Mouse (Mus musculus): ENCODE data around the gene Ldhc. TPM values are rescaled to one million over a fixed set of nuclear protein-coding genes. Genes with fewer than 3 reads are reported as not detected.

Gene Ldhc
- polyA plus RNA-seq, 1 experiment from 2014 or later, result not detected

DNA sequence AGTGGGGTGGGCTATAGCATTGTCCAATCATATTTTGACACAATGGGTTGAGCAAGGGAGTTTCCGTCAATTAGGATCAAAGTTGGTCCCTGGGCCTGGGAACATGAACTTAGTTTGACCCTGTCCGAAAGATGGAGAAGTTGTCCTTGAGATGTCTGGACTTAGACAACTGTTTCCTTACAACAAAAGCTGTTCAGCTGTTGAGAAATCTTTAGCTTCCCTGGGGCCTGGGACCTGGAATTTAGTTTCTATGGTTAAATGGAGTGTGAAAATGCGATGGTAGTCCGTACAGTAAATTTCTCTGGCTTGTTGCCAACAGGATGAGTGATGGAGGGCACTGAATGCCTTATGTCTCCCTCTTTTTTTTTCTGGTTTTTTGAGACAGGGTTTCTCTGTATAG lies 61.1 kb downstream of the Ldhc start:
- Histone ChIP-seq H3K4me1 (replicated peaks; ENCODE audit: control insufficient read depth, insufficient read depth) (no peaks in the 10 kb centered on the region; the same call in none of the 2 replicates), H3K9ac (ENCODE audit: low read length) (no peak overlapping the region), H3K27me3 (ENCODE audit: control insufficient read depth, insufficient read depth, low read length) (no peaks in the 10 kb centered on the region), H3K9me3 (ENCODE audit: control insufficient read depth, low read length) (no peaks in the 10 kb centered on the region), H3K36me3 (ENCODE audit: control insufficient read depth, insufficient read depth, low read length) (no peaks in the 10 kb centered on the region), H3K4me2 (replicated peaks; ENCODE audit: low read depth) (no peak overlapping the region), H3K27ac (replicated peaks) (no peak overlapping the region), H3K4me3 (ENCODE audit: low read depth, low read length) (no peak overlapping the region)
- ATAC-seq (ENCODE audit: low FRiP score, low TSS enrichment) (no peak), DNase-seq (ENCODE audit: low spot score) (no peak)
- TF ChIP-seq CTCF (IDR thresholded peaks at IDR 0.05; ENCODE audit: low read depth), result no peak
- TF ChIP-seq EP300 (optimal IDR thresholded peaks at IDR 0.05), result no peak
- 60% methylated on average over 4 of the region's 4 CpGs for WGBS

Other genes starting within 250 kb of the Ldhc start
- gene Sergef, start 221.4 kb upstream of the Ldhc start, polyA plus RNA-seq (2015; fragmentation: Nextera tagmentation; extraction: Ambion mirVana), result 10.8 and 11.4 TPM in 2 replicates
- 0.48 and 0.79 TPM in 2 replicates for gene Tph1, start 188.7 kb upstream of the Ldhc start, polyA plus RNA-seq (2015; fragmentation: Nextera tagmentation; extraction: Ambion mirVana)
- 10.4 and 11.2 TPM in 2 replicates for gene Saal1, start 150.5 kb upstream of the Ldhc start, polyA plus RNA-seq (2015; fragmentation: Nextera tagmentation; extraction: Ambion mirVana)
- 0.34 TPM in 1 of 2 replicates, not detected in the other for gene Saa3, start 145.5 kb upstream of the Ldhc start, polyA plus RNA-seq (2015; fragmentation: Nextera tagmentation; extraction: Ambion mirVana)
- gene Saa4, start 128.6 kb upstream of the Ldhc start, polyA plus RNA-seq (2015; fragmentation: Nextera tagmentation; extraction: Ambion mirVana), result not detected in 2 replicates
- gene Saa1, start 118.2 kb upstream of the Ldhc start, polyA plus RNA-seq (2015; fragmentation: Nextera tagmentation; extraction: Ambion mirVana), result 0.13 and 0.33 TPM in 2 replicates
- 0.08 TPM in 1 of 2 replicates, not detected in the other for gene Saa2, start 109.4 kb upstream of the Ldhc start, polyA plus RNA-seq (2015; fragmentation: Nextera tagmentation; extraction: Ambion mirVana)
- 6.4 and 7.0 TPM in 2 replicates for gene Hps5, start 65.1 kb upstream of the Ldhc start, polyA plus RNA-seq (2015; fragmentation: Nextera tagmentation; extraction: Ambion mirVana)
- 28.0 and 29.0 TPM in 2 replicates for gene Gtf2h1, start 65.1 kb upstream of the Ldhc start, polyA plus RNA-seq (2015; fragmentation: Nextera tagmentation; extraction: Ambion mirVana)
- gene Ldha, start 19.7 kb upstream of the Ldhc start, polyA plus RNA-seq (2015; fragmentation: Nextera tagmentation; extraction: Ambion mirVana), result 718 and 816 TPM in 2 replicates
- gene Tsg101, start 58.8 kb downstream of the Ldhc start, polyA plus RNA-seq (2015; fragmentation: Nextera tagmentation; extraction: Ambion mirVana), result 127 and 131 TPM in 2 replicates
- 6.0 and 6.5 TPM in 2 replicates for gene Uevld, start 97.3 kb downstream of the Ldhc start, polyA plus RNA-seq (2015; fragmentation: Nextera tagmentation; extraction: Ambion mirVana)
- not detected in 2 replicates for gene Gm9999, start 122.4 kb downstream of the Ldhc start, polyA plus RNA-seq (2015; fragmentation: Nextera tagmentation; extraction: Ambion mirVana)
- 11.0 and 11.8 TPM in 2 replicates for gene Spty2d1, start 147.2 kb downstream of the Ldhc start, polyA plus RNA-seq (2015; fragmentation: Nextera tagmentation; extraction: Ambion mirVana)
- 21.1 and 22.7 TPM in 2 replicates for gene Tmem86a, start 189.4 kb downstream of the Ldhc start, polyA plus RNA-seq (2015; fragmentation: Nextera tagmentation; extraction: Ambion mirVana)

Data from stomach, postnatal 0 days (tissue).